Mouse (Mus musculus): ENCODE results near the gene Ispd.

DNA sequence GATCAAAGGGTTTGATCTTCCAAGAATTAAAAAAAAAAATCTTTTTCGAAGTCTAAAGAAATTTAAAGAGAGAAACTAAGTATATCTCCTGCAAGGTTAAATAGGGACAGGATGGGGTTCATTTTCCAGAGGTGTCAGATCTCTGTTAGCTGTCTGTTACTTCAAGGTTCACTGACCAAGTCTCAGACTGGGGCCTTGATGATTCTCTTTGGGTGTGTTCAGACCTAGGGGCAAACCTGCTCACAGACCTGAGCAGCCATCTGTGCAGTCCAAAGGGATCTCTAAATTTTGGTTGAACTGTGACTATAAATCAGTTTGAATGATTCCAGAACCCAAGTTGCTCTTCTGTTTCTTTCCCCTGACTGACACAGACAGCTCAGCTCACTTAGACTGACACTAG, 344.8 kb downstream of the Ispd start:
- TF ChIP-seq CTCF (IDR thresholded peaks at IDR 0.05; ENCODE audit: borderline replicate concordance, insufficient read depth, low read length) (no peak), POLR2A (IDR thresholded peaks at IDR 0.05; ENCODE audit: low read depth, low read length) (no peak)

Measured in embryonic fibroblast, embryonic 13.5 days (primary cell).